Mouse (Mus musculus) forebrain, embryonic 12.5 days (tissue): Measurements from ENCODE around the gene Ddx21. TPM values are rescaled to one million over a fixed set of nuclear protein-coding genes. Genes with fewer than 3 reads are reported as not detected.
A peak's percentile ranks its signal among the peaks of the same experiment; 100 is the strongest.

Source experiments
- ATAC-seq: fragments of 200-750 bp; cut with Nextera tagmentation; 2 replicates; pipeline ENCODE4 v1.8.0; 2017; ENCODE audit warnings: moderate TSS enrichment; ENCODE audit not compliant: low FRiP score
- H3K27ac ChIP-seq: fragments of 300-500 bp; sonication (generic); 2 replicates; pipeline ENCODE4 v1.5.1; 2016; ENCODE audit warnings: mild to moderate bottlenecking
- H3K27me3 ChIP-seq: fragments of 300-500 bp; sonication (generic); 2 replicates; pipeline ENCODE4 v1.6.1; 2016; ENCODE audit warnings: mild to moderate bottlenecking
- H3K36me3 ChIP-seq: fragments of 300-500 bp; sonication (generic); replicated peaks from 2 replicates; pipeline ENCODE4 v1.6.1; 2016; ENCODE audit warnings: mild to moderate bottlenecking
- H3K4me1 ChIP-seq: fragments of 300-500 bp; sonication (generic); 2 replicates; pipeline ENCODE4 v1.6.1; 2016
- H3K4me2 ChIP-seq: fragments of 300-500 bp; sonication (generic); 2 replicates; pipeline ENCODE4 v1.6.1; 2016; ENCODE audit warnings: mild to moderate bottlenecking, moderate library complexity
- H3K4me3 ChIP-seq: fragments of 300-500 bp; sonication (generic); replicated peaks from 2 replicates; pipeline ENCODE4 v1.5.1; 2016; ENCODE audit warnings: mild to moderate bottlenecking
- H3K9ac ChIP-seq: fragments of 300-500 bp; sonication (generic); 2 replicates; pipeline ENCODE4 v1.6.1; 2016; ENCODE audit warnings: mild to moderate bottlenecking
- H3K9me3 ChIP-seq: fragments of 300-500 bp; sonication (generic); 2 replicates; pipeline ENCODE4 v1.6.1; 2016
- WGBS: fragments of 180-500 bp; shearing (Covaris S2); methylation state at CpG from one replicate; pipeline ENCODE4 v1.1.7; 2016; 5-methylcytosine and 5-hydroxymethylcytosine counted together
- polyA plus RNA-seq: library from polyadenylated mRNA; unstranded; fragments of >200 nt; fragmentation: Nextera tagmentation; extraction: Ambion mirVana; gene quantifications from 2 replicates; pipeline ENCODE4 v1.2.1, GENCODE M21; 2016

The Ddx21 gene
- polyA plus RNA-seq, 1 experiment from 2014 or later, result 33.3 TPM

- Histone ChIP-seq H3K27ac (no peak overlapping the region), H3K36me3 (peaks cover 34% of the 10 kb centered on the region), H3K27me3 (no peaks in the 10 kb centered on the region), H3K9ac (no peak overlapping the region), H3K4me2 (no peak overlapping the region), H3K4me3 (no peak overlapping the region), H3K9me3 (no peaks in the 10 kb centered on the region), H3K4me1 (no peaks in the 10 kb centered on the region)
- 72% methylated on average over 11 of the region's 11 CpGs for WGBS
- ATAC-seq, result no peak
Observed at GRCm38 (mm10) chr10:62555705-62556557, 46.1 kb downstream of the Ddx21 start.

GRCm38 (mm10) chr10:62553611-62554091 is 48.4 kb downstream of the Ddx21 start:
- Histone ChIP-seq H3K9me3 (no peaks in the 10 kb centered on the region), H3K27me3 (no peaks in the 10 kb centered on the region), H3K4me2 (no peak overlapping the region), H3K4me1 (no peaks in the 10 kb centered on the region), H3K9ac (no peak overlapping the region), H3K27ac (no peak overlapping the region), H3K36me3 (peaks cover 12% of the 10 kb centered on the region), H3K4me3 (no peak overlapping the region)
- ATAC-seq, result no peak
- WGBS, result 89% methylated on average over 12 of the region's 12 CpGs

GRCm38 (mm10) chr10:62550787-62551300 is 51.2 kb downstream of the Ddx21 start:
- ATAC-seq, result no peak
- H3K27me3 ChIP-seq, result no peaks in the 10 kb centered on the region
- no peaks in the 10 kb centered on the region for H3K9me3 ChIP-seq
- H3K9ac ChIP-seq, result no peak overlapping the region
- no peaks in the 10 kb centered on the region for H3K4me1 ChIP-seq
- 87% methylated on average over 7 of the region's 7 CpGs for WGBS
- no peak overlapping the region for H3K4me2 ChIP-seq
- no peaks in the 10 kb centered on the region for H3K36me3 ChIP-seq
- no peak overlapping the region for H3K27ac ChIP-seq
- no peak overlapping the region for H3K4me3 ChIP-seq

- Histone ChIP-seq H3K4me1 (no peaks in the 10 kb centered on the region), H3K4me3 (no peak overlapping the region), H3K36me3 (no peaks in the 10 kb centered on the region), H3K27ac (no peak overlapping the region), H3K9ac (no peak overlapping the region), H3K4me2 (no peak overlapping the region), H3K27me3 (no peaks in the 10 kb centered on the region), H3K9me3 (no peaks in the 10 kb centered on the region)
- 0 out of 2 replicates have a peak, but pooled peaks have one; percentile 33 for ATAC-seq
- WGBS, result 38% methylated on average over 14 of the region's 16 CpGs
Observed at GRCm38 (mm10) chr10:62549523-62550166, 52.4 kb downstream of the Ddx21 start.

GRCm38 (mm10) chr10:62546441-62546840 is 55.6 kb downstream of the Ddx21 start:
- Histone ChIP-seq H3K4me1 (no peaks in the 10 kb centered on the region), H3K9ac (no peak overlapping the region), H3K36me3 (no peaks in the 10 kb centered on the region), H3K4me2 (no peak overlapping the region), H3K27ac (no peak overlapping the region), H3K9me3 (no peaks in the 10 kb centered on the region), H3K4me3 (no peak overlapping the region), H3K27me3 (no peaks in the 10 kb centered on the region)
- no peak for ATAC-seq
- WGBS, result 91% methylated on average over 10 of the region's 10 CpGs

GRCm38 (mm10) chr10:62545759-62546158 is 56.3 kb downstream of the Ddx21 start:
- no peak overlapping the region for H3K9ac ChIP-seq
- ATAC-seq, result no peak
- no peaks in the 10 kb centered on the region for H3K27me3 ChIP-seq

GRCm38 (mm10) chr10:62544316-62544715 is 57.8 kb downstream of the Ddx21 start:
- Histone ChIP-seq H3K4me3 (no peak overlapping the region), H3K36me3 (no peaks in the 10 kb centered on the region), H3K27ac (no peak overlapping the region), H3K4me2 (no peak overlapping the region), H3K9ac (no peak overlapping the region), H3K4me1 (no peaks in the 10 kb centered on the region), H3K27me3 (no peaks in the 10 kb centered on the region), H3K9me3 (no peaks in the 10 kb centered on the region)
- 87% methylated on average over 4 of the region's 4 CpGs for WGBS
- ATAC-seq, result no peak

More at GRCm38 (mm10) chr10:62545759-62546158, 56.3 kb downstream of the Ddx21 start:
- H3K9me3 ChIP-seq, result no peaks in the 10 kb centered on the region
- H3K4me3 ChIP-seq, result no peak overlapping the region
- H3K36me3 ChIP-seq, result no peaks in the 10 kb centered on the region
- no peaks in the 10 kb centered on the region for H3K4me1 ChIP-seq
- H3K27ac ChIP-seq, result no peak overlapping the region
- no peak overlapping the region for H3K4me2 ChIP-seq

- H3K27me3 ChIP-seq, result no peaks in the 10 kb centered on the region
- H3K27ac ChIP-seq, result no peak overlapping the region
- no peaks in the 10 kb centered on the region for H3K4me1 ChIP-seq
- WGBS, result 82% methylated on average over 12 of the region's 12 CpGs
- H3K9me3 ChIP-seq, result no peaks in the 10 kb centered on the region
- no peak overlapping the region for H3K9ac ChIP-seq
- no peak for ATAC-seq
- no peak overlapping the region for H3K4me2 ChIP-seq
- H3K4me3 ChIP-seq, result no peak overlapping the region
- no peaks in the 10 kb centered on the region for H3K36me3 ChIP-seq
Observed at GRCm38 (mm10) chr10:62543399-62543808, 58.7 kb downstream of the Ddx21 start.

GRCm38 (mm10) chr10:62542928-62543327 is 59.2 kb downstream of the Ddx21 start:
- no peaks in the 10 kb centered on the region for H3K4me1 ChIP-seq
- H3K9me3 ChIP-seq, result no peaks in the 10 kb centered on the region
- no peaks in the 10 kb centered on the region for H3K36me3 ChIP-seq
- ATAC-seq, result no peak
- no peaks in the 10 kb centered on the region for H3K27me3 ChIP-seq
- no peak overlapping the region for H3K27ac ChIP-seq
- H3K4me3 ChIP-seq, result no peak overlapping the region
- 93% methylated on average over 7 of the region's 8 CpGs for whole genome bisulfite sequencing
- no peak overlapping the region for H3K4me2 ChIP-seq
- no peak overlapping the region for H3K9ac ChIP-seq

GRCm38 (mm10) chr10:62542507-62542906 is 59.6 kb downstream of the Ddx21 start:
- Histone ChIP-seq H3K9ac (no peak overlapping the region), H3K4me2 (no peak overlapping the region), H3K27me3 (no peaks in the 10 kb centered on the region), H3K9me3 (no peaks in the 10 kb centered on the region), H3K36me3 (no peaks in the 10 kb centered on the region), H3K27ac (no peak overlapping the region), H3K4me1 (no peaks in the 10 kb centered on the region), H3K4me3 (no peak overlapping the region)
- 97% methylated on average over 12 of the region's 12 CpGs for WGBS
- no peak for ATAC-seq

- no peak for ATAC-seq
- Histone ChIP-seq H3K4me3 (no peak overlapping the region), H3K4me2 (no peak overlapping the region), H3K27me3 (no peaks in the 10 kb centered on the region), H3K27ac (no peak overlapping the region), H3K4me1 (no peaks in the 10 kb centered on the region), H3K9ac (no peak overlapping the region), H3K36me3 (no peaks in the 10 kb centered on the region), H3K9me3 (no peaks in the 10 kb centered on the region)
- 93% methylated on average over 12 of the region's 12 CpGs for WGBS
Observed at GRCm38 (mm10) chr10:62541499-62541898, 60.6 kb downstream of the Ddx21 start.

GRCm38 (mm10) chr10:62540800-62541199 is 61.3 kb downstream of the Ddx21 start:
- 74% methylated on average over 3 of the region's 3 CpGs for WGBS
- ATAC-seq, result no peak

More at GRCm38 (mm10) chr10:62540800-62541199, 61.3 kb downstream of the Ddx21 start:
- Histone ChIP-seq H3K9me3 (no peaks in the 10 kb centered on the region), H3K9ac (no peak overlapping the region), H3K4me3 (no peak overlapping the region), H3K27me3 (no peaks in the 10 kb centered on the region), H3K27ac (no peak overlapping the region), H3K4me1 (no peaks in the 10 kb centered on the region), H3K4me2 (no peak overlapping the region), H3K36me3 (no peaks in the 10 kb centered on the region)
